Mouse (Mus musculus) liver, embryonic 15.5 days (tissue): ENCODE data around the gene Gm26992. TPM values are rescaled to one million over a fixed set of nuclear protein-coding genes. Genes with fewer than 3 reads are reported as not detected.

Experiments used
- ATAC-seq: fragments of 200-750 bp; cut with Nextera tagmentation; 2 replicates; pipeline ENCODE4 v1.8.0; 2017; ENCODE audit warnings: moderate number of reproducible peaks, mild to moderate bottlenecking, moderate library complexity; ENCODE audit not compliant: insufficient read depth
- H3K27ac ChIP-seq: fragments of 300-500 bp; sonication (generic); replicated peaks from 2 replicates; pipeline ENCODE4 v1.5.1; 2015; ENCODE audit warnings: mild to moderate bottlenecking, inconsistent platforms
- H3K27me3 ChIP-seq: fragments of 300-500 bp; sonication (generic); 2 replicates; pipeline ENCODE4 v1.6.1; 2015; ENCODE audit warnings: mild to moderate bottlenecking, inconsistent platforms
- H3K36me3 ChIP-seq: fragments of 300-500 bp; sonication (generic); replicated peaks from 2 replicates; pipeline ENCODE4 v1.6.1; 2015; ENCODE audit warnings: moderate library complexity, mild to moderate bottlenecking, inconsistent platforms
- H3K4me1 ChIP-seq: fragments of 300-500 bp; sonication (generic); replicated peaks from 2 replicates; pipeline ENCODE4 v1.6.1; 2015; ENCODE audit warnings: inconsistent platforms
- H3K4me2 ChIP-seq: fragments of 300-500 bp; sonication (generic); 2 replicates; pipeline ENCODE4 v1.6.1; 2015; ENCODE audit warnings: moderate library complexity, mild to moderate bottlenecking, inconsistent platforms
- H3K4me3 ChIP-seq: fragments of 300-500 bp; sonication (generic); replicated peaks from 2 replicates; pipeline ENCODE4 v1.5.1; 2015; ENCODE audit warnings: mild to moderate bottlenecking, inconsistent platforms
- H3K9ac ChIP-seq: fragments of 300-500 bp; sonication (generic); 2 replicates; pipeline ENCODE4 v1.6.1; 2015; ENCODE audit warnings: moderate library complexity, mild to moderate bottlenecking, inconsistent platforms
- H3K9me3 ChIP-seq: fragments of 300-500 bp; sonication (generic); replicated peaks from 2 replicates; pipeline ENCODE4 v1.6.1; 2016; ENCODE audit warnings: inconsistent platforms
- WGBS: fragments of 180-500 bp; shearing (Covaris S2); methylation state at CpG from one replicate; pipeline ENCODE4 v1.1.7; 2015; ENCODE audit warnings: mixed read lengths; ENCODE audit not compliant: insufficient replicate concordance; 5-methylcytosine and 5-hydroxymethylcytosine counted together
- polyA plus RNA-seq: library from polyadenylated mRNA; unstranded; fragments of >200 nt; fragmentation: Nextera tagmentation; extraction: Ambion mirVana; gene quantifications from 2 replicates; pipeline ENCODE4 v1.2.1, GENCODE M21; 2015

The Gm26992 gene
- polyA plus RNA-seq, 1 experiment from 2014 or later, result not detected

DNA sequence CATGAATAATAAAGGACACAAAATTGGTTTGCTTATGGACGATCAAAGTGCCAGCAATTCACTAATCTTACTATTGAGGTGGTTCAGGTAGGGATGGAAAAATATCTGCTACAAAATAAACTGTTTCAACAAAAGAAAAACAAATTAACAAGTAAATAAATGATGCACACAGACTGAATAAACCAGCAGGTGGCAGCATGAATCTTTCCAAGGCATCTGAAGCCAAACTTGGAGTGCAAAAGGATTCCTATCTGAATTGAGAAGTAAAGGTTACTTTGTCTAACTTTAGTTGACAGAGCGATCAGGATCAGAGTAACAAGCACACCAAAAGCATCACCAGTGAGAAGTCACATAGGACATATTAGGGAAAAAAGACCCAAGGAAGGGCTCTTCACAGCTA lies 62.2 kb downstream of the Gm26992 start:
- H3K4me2 ChIP-seq, result peak overlapping the region; percentile 59
- no peak overlapping the region for H3K27ac ChIP-seq
- H3K36me3 ChIP-seq, result no peaks in the 10 kb centered on the region
- no peak overlapping the region for H3K9ac ChIP-seq
- H3K27me3 ChIP-seq, result no peaks in the 10 kb centered on the region
- no peaks in the 10 kb centered on the region for H3K9me3 ChIP-seq
- H3K4me3 ChIP-seq, result peak overlapping the region; percentile 64
- no peak for ATAC-seq
- 0 out of 2 replicates have a peak, but pooled peaks cover 3% of the 10 kb centered on the region for H3K4me1 ChIP-seq
- WGBS, result 17% methylated on average over 2 of the region's 2 CpGs

GRCm38 (mm10) chrX:103490853-103491252 lies 69.0 kb downstream of the Gm26992 start:
- Histone ChIP-seq H3K27ac (no peak overlapping the region), H3K27me3 (no peaks in the 10 kb centered on the region), H3K9ac (no peak overlapping the region), H3K4me3 (no peak overlapping the region), H3K4me2 (no peak overlapping the region), H3K36me3 (no peaks in the 10 kb centered on the region), H3K9me3 (no peaks in the 10 kb centered on the region), H3K4me1 (peaks cover 21% of the 10 kb centered on the region)
- no peak for ATAC-seq
- WGBS, result 38% methylated on average over 2 of the region's 2 CpGs

GRCm38 (mm10) chrX:103492398-103493256 lies 70.8 kb downstream of the Gm26992 start:
- Histone ChIP-seq H3K4me2 (peak overlapping the region; percentile 71), H3K9me3 (no peaks in the 10 kb centered on the region), H3K36me3 (peaks cover 10% of the 10 kb centered on the region), H3K27ac (peak overlapping the region; percentile 81), H3K4me1 (peaks cover 21% of the 10 kb centered on the region), H3K27me3 (no peaks in the 10 kb centered on the region), H3K4me3 (peak overlapping the region; percentile 76), H3K9ac (peak overlapping the region; percentile 79; the same call in 1 of the 2 replicates)
- WGBS, result 36% methylated on average over 10 of the region's 10 CpGs
- ATAC-seq, result peak; percentile 56

DNA sequence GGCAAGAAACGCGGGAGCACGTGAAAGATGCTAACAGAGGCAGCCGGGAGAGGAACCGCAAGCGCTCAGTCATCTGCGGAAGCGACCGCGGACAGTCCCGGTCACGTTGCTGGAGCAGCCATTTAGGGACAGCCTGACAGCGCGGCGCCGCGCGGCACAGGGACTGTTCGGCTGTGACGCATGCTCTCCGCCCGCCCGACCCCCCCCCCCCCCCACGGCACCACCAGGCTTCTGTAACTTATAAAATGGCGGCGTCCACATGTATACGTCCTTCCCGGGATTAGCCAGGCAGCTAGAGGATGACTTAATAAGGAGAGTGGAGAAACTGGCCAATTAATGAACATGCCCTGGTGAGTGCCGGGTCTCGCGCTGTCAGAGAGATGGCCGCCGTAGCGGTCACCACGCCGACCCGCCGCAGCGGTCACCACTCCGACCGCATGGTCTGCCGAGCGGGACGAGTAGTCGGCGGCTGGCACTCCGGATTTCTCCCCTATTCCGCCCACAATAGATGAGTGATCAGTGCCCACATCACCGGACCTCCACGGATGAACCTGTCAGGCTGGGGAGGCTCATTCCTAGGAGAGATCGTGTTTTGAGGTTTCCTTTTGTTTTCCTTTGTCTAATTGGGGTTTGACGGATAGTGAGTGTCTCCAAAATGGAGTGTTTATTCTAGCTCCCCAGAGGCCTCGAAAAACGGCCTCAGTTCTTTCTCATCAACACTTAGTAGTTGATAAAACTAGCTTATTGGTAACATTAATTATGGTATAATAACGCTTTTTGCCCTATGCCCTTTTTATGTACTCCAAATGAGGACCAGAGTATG lies 71.8 kb downstream of the Gm26992 start:
- H3K36me3 ChIP-seq, result peaks cover 15% of the 10 kb centered on the region
- peak overlapping the region; percentile 71 for H3K4me2 ChIP-seq
- H3K27me3 ChIP-seq, result no peaks in the 10 kb centered on the region
- H3K9ac ChIP-seq, result peak overlapping the region; percentile 79
- H3K27ac ChIP-seq, result peak overlapping the region; percentile 81
- H3K4me3 ChIP-seq, result peak overlapping the region; percentile 76
- H3K4me1 ChIP-seq, result peaks cover 21% of the 10 kb centered on the region
- WGBS, result under 1% methylated on average over 44 of the region's 55 CpGs
- no peaks in the 10 kb centered on the region for H3K9me3 ChIP-seq
- peak; percentile 95 for ATAC-seq

- no peak overlapping the region for H3K4me3 ChIP-seq
- no peak overlapping the region for H3K27ac ChIP-seq
- H3K4me2 ChIP-seq, result no peak overlapping the region
- WGBS, result 71% methylated on average over 3 of the region's 3 CpGs
- H3K9ac ChIP-seq, result no peak overlapping the region
- H3K9me3 ChIP-seq, result no peaks in the 10 kb centered on the region
- ATAC-seq, result no peak
- no peaks in the 10 kb centered on the region for H3K27me3 ChIP-seq
- peaks cover 23% of the 10 kb centered on the region for H3K36me3 ChIP-seq
- H3K4me1 ChIP-seq, result peaks cover 6% of the 10 kb centered on the region; the same call in 1 of the 2 replicates
Measured at GRCm38 (mm10) chrX:103499374-103499773, 77.6 kb downstream of the Gm26992 start.

- H3K4me1 ChIP-seq, result 0 out of 2 replicates have a peak, but pooled peaks cover under 1% of the 10 kb centered on the region
- H3K27ac ChIP-seq, result no peak overlapping the region
- H3K9me3 ChIP-seq, result no peaks in the 10 kb centered on the region
- H3K27me3 ChIP-seq, result no peaks in the 10 kb centered on the region
- 92% methylated on average over 2 of the region's 2 CpGs for WGBS
- H3K9ac ChIP-seq, result no peak overlapping the region
- H3K36me3 ChIP-seq, result peaks cover 29% of the 10 kb centered on the region
- H3K4me2 ChIP-seq, result no peak overlapping the region
- no peak for ATAC-seq
- H3K4me3 ChIP-seq, result no peak overlapping the region
Measured at GRCm38 (mm10) chrX:103500137-103500536, 78.3 kb downstream of the Gm26992 start.

- ATAC-seq, result no peak
- 77% methylated on average over 4 of the region's 4 CpGs for WGBS
- Histone ChIP-seq H3K4me3 (no peak overlapping the region), H3K4me1 (no peaks in the 10 kb centered on the region), H3K9me3 (no peaks in the 10 kb centered on the region), H3K27ac (no peak overlapping the region), H3K9ac (no peak overlapping the region), H3K27me3 (no peaks in the 10 kb centered on the region), H3K4me2 (no peak overlapping the region), H3K36me3 (peaks cover 23% of the 10 kb centered on the region)
Measured at GRCm38 (mm10) chrX:103508218-103508617, 86.4 kb downstream of the Gm26992 start.

GRCm38 (mm10) chrX:103509168-103510019 lies 87.6 kb downstream of the Gm26992 start:
- Histone ChIP-seq H3K9me3 (no peaks in the 10 kb centered on the region), H3K36me3 (peaks cover 22% of the 10 kb centered on the region), H3K9ac (no peak overlapping the region), H3K4me1 (no peaks in the 10 kb centered on the region), H3K4me3 (no peak overlapping the region), H3K27ac (no peak overlapping the region), H3K27me3 (no peaks in the 10 kb centered on the region), H3K4me2 (no peak overlapping the region)
- ATAC-seq, result no peak
- 66% methylated on average over 8 of the region's 8 CpGs for WGBS

DNA sequence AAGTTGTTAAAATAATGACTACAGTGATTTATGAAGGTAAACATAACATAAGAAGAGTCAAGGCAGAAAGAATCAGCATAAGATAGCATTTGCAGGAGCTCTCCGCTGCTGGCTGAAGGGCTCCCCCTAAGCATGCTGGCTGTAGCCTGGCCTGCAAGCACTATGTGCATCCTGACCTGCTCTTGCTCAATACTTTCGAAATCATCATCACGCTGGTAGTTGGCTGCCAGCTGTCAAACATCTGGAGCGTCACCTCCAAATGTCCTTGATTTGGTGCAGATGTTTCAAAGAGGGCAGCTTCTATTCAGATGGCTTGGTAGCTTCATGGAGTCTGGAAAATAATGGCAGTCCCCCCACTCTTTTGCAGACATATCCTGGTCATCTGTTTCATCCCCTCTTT lies 93.0 kb downstream of the Gm26992 start:
- Histone ChIP-seq H3K36me3 (0 out of 2 replicates have a peak, but pooled peaks cover 3% of the 10 kb centered on the region), H3K9ac (no peak overlapping the region), H3K4me3 (no peak overlapping the region), H3K4me1 (peaks cover 19% of the 10 kb centered on the region), H3K4me2 (no peak overlapping the region), H3K27me3 (no peaks in the 10 kb centered on the region), H3K27ac (no peak overlapping the region), H3K9me3 (no peaks in the 10 kb centered on the region)
- 65% methylated on average over 4 of the region's 4 CpGs for WGBS
- ATAC-seq, result no peak

DNA sequence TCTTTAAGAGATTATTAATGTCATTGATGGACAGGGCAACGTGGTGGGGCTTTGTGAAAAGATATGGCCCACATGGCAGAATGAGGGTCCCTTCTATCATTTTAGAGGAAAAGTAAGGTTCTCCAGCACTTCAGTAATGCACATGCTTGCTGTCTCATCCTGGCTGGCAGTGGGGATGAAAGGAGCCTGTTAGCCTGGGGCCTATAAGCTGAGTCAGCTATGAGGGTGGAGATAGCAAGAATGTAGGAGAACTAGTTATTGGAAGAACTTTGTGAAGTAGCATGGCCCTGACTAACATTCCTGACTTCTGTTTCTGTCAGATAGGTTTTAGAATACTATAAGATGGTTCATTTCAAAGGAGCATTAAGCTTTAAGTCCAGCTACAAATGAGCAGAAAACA lies 93.5 kb downstream of the Gm26992 start:
- no peak for ATAC-seq
- H3K27ac ChIP-seq, result no peak overlapping the region
- 0 out of 2 replicates have a peak, but pooled peaks cover under 1% of the 10 kb centered on the region for H3K36me3 ChIP-seq
- no peak overlapping the region for H3K9ac ChIP-seq
- H3K27me3 ChIP-seq, result no peaks in the 10 kb centered on the region
- no peak overlapping the region for H3K4me3 ChIP-seq
- peaks cover 20% of the 10 kb centered on the region for H3K4me1 ChIP-seq
- 60% methylated on average over 1 of the region's 1 CpGs for WGBS
- H3K9me3 ChIP-seq, result no peaks in the 10 kb centered on the region
- H3K4me2 ChIP-seq, result no peak overlapping the region
